Mouse (Mus musculus) brain, embryonic 14.5 days (tissue): ENCODE measurements around the gene Zc3h18. TPM values are rescaled to one million over a fixed set of nuclear protein-coding genes. Genes with fewer than 3 reads are reported as not detected.

ENCODE experiments used
- DNase-seq: peaks from one replicate; pipeline ENCODE4 v3.0.0-alpha.2; 2011; ENCODE audit warnings: low read depth
- CTCF ChIP-seq: fragments of 200-500 bp; IDR thresholded peaks from 2 replicates; pipeline ENCODE4 v1.5.1; 2012; ENCODE audit warnings: inconsistent platforms, mild to moderate bottlenecking, moderate library complexity, borderline replicate concordance; ENCODE audit not compliant: insufficient read depth, insufficient read length; ENCODE audit errors: extremely low read depth
- POLR2A ChIP-seq: fragments of 200-500 bp; IDR thresholded peaks from 2 replicates; pipeline ENCODE4 v1.6.1; 2012; ENCODE audit warnings: mild to moderate bottlenecking, inconsistent platforms, borderline replicate concordance; ENCODE audit not compliant: poor library complexity, insufficient read depth, insufficient read length, severe bottlenecking; ENCODE audit errors: extremely low read depth
- polyA plus RNA-seq: library from polyadenylated mRNA; depleted of rRNA; stranded (reverse); fragments of >200 nt; gene quantifications from 2 replicates; pipeline ENCODE4 v1.2.3, GENCODE M21; 2012

Gene Zc3h18
- polyA plus RNA-seq, 1 experiment = 51.8 TPM

- TF ChIP-seq POLR2A = no peak
- no peak for TF ChIP-seq CTCF
- DNase-seq = peak; percentile 41
Observed at GRCm38 (mm10) chr8:122419881-122420555, 43.6 kb downstream of the Zc3h18 start.

- DNase-seq = no peak
- TF ChIP-seq POLR2A = no peak
- no peak for TF ChIP-seq CTCF
Observed at GRCm38 (mm10) chr8:122421376-122422070, 45.1 kb downstream of the Zc3h18 start, which contains the start of gene Il17c. Gene Il17c (plus strand): TSS chr8:122422020.

DNA sequence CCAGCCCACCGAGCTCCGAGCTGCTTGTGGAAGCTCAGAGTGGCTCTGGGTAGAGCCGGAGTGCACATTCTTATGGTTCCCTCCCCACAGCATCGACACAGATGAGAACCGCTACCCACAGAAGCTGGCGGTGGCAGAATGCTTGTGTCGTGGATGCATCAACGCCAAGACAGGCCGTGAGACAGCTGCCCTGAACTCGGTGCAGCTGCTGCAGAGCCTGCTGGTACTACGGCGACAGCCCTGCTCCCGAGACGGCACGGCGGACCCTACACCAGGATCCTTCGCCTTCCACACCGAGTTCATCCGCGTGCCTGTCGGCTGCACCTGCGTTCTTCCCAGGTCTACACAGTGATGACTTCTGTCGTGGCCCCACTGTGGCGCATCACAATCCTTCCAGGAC is 46.8 kb downstream of the Zc3h18 start:
- no peak for TF ChIP-seq CTCF
- TF ChIP-seq POLR2A = no peak
- DNase-seq = peak; percentile 20

- DNase-seq = peak; percentile 18
- TF ChIP-seq CTCF = no peak
- no peak for TF ChIP-seq POLR2A
Observed at GRCm38 (mm10) chr8:122423659-122424058, 47.2 kb downstream of the Zc3h18 start.

DNA sequence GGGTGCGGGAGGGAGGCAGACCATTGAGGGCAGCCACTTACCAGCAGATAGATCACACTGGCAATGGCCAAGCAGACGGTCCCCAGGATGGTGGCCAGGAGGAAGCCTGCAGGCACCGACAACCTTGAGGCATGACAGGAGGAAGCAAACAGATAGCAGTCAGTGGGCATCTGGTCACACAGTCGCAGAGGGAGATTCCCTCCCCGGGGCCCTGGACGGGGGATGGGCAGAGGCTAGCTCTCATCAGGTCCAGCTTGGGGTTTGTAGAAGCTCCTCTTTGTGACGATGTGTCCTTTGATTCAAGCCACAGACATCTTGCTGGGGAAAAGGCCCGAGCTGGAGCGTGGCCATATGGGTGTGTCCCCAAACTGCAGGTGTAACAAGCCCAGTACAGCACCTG is 49.7 kb downstream of the Zc3h18 start:
- no peak for DNase-seq
- TF ChIP-seq CTCF = no peak
- no peak for TF ChIP-seq POLR2A

- TF ChIP-seq CTCF (no peak), POLR2A (no peak)
- DNase-seq = no peak
Observed at GRCm38 (mm10) chr8:122427607-122428006, 51.2 kb downstream of the Zc3h18 start.

- TF ChIP-seq POLR2A (no peak), CTCF (no peak)
- no peak for DNase-seq
Observed at GRCm38 (mm10) chr8:122428163-122428562, 51.8 kb downstream of the Zc3h18 start.

- TF ChIP-seq CTCF = no peak
- no peak for TF ChIP-seq POLR2A
- no peak for DNase-seq
Observed at GRCm38 (mm10) chr8:122430058-122430636, 53.7 kb downstream of the Zc3h18 start.

- TF ChIP-seq POLR2A = no peak
- TF ChIP-seq CTCF = no peak
- no peak for DNase-seq
Observed at GRCm38 (mm10) chr8:122430646-122431045, 54.2 kb downstream of the Zc3h18 start.

GRCm38 (mm10) chr8:122431694-122432442 is 55.5 kb downstream of the Zc3h18 start:
- peak; percentile 3 for DNase-seq
- no peak for TF ChIP-seq POLR2A
- no peak for TF ChIP-seq CTCF

- no peak for TF ChIP-seq POLR2A
- TF ChIP-seq CTCF = no peak
- DNase-seq = peak; percentile 56
Observed at GRCm38 (mm10) chr8:122432443-122433268, 56.2 kb downstream of the Zc3h18 start, which contains the start of gene Cyba. Gene Cyba (minus strand): TSS chr8:122432930.

GRCm38 (mm10) chr8:122433269-122433905 is 57.0 kb downstream of the Zc3h18 start:
- TF ChIP-seq POLR2A (no peak), CTCF (no peak)
- DNase-seq = peak; percentile 5

DNA sequence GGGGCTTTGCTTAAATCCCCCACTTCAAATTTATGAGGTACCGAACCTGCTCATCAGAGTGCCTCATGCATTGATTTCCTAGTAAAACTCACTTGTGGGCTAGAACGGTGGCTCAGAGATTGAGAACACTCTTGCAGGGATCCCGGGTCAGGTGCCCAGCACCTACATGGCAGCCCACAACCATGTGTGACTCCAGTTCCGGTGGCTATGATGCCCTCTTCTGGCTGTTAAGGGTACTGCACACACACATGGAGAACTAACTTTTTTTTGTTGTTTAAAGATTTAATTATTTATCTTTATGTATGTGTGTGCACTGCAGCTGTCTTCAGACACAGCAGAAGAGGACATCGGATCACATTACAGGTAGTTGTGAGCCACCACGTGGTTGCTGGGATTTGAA is 59.0 kb downstream of the Zc3h18 start:
- DNase-seq = no peak

More for the DNA sequence above, 59.0 kb downstream of the Zc3h18 start:
- TF ChIP-seq CTCF = peak; percentile 37; the same call in 1 of the 2 replicates
- TF ChIP-seq POLR2A = no peak
